Mouse (Mus musculus) forebrain, embryonic 13.5 days (tissue): ENCODE results near the gene Sgca. TPM values are rescaled to one million over a fixed set of nuclear protein-coding genes. Genes with fewer than 3 reads are reported as not detected.

Experiments
- ATAC-seq: fragments of 200-750 bp; cut with Nextera tagmentation; 2 replicates; pipeline ENCODE4 v1.8.0; 2017
- H3K27ac ChIP-seq: fragments of 300-500 bp; sonication (generic); 2 replicates; pipeline ENCODE4 v1.5.1; 2015; ENCODE audit warnings: inconsistent platforms, mild to moderate bottlenecking, moderate library complexity
- H3K27me3 ChIP-seq: fragments of 300-500 bp; sonication (generic); 2 replicates; pipeline ENCODE4 v1.6.1; 2015; ENCODE audit warnings: mild to moderate bottlenecking, inconsistent platforms
- H3K36me3 ChIP-seq: fragments of 300-500 bp; sonication (generic); 2 replicates; pipeline ENCODE4 v1.6.1; 2015; ENCODE audit warnings: mild to moderate bottlenecking, inconsistent platforms; ENCODE audit not compliant: poor library complexity, severe bottlenecking
- H3K4me1 ChIP-seq: fragments of 300-500 bp; sonication (generic); 2 replicates; pipeline ENCODE4 v1.6.1; 2015; ENCODE audit warnings: inconsistent platforms
- H3K4me2 ChIP-seq: fragments of 300-500 bp; sonication (generic); 2 replicates; pipeline ENCODE4 v1.6.1; 2015; ENCODE audit warnings: inconsistent platforms, mild to moderate bottlenecking, moderate library complexity
- H3K4me3 ChIP-seq: fragments of 300-500 bp; sonication (generic); 2 replicates; pipeline ENCODE4 v1.5.1; 2015; ENCODE audit warnings: mild to moderate bottlenecking, inconsistent platforms
- H3K9ac ChIP-seq: fragments of 300-500 bp; sonication (generic); 2 replicates; pipeline ENCODE4 v1.6.1; 2015; ENCODE audit warnings: mild to moderate bottlenecking, inconsistent platforms
- H3K9me3 ChIP-seq: fragments of 300-500 bp; sonication (generic); replicated peaks from 2 replicates; pipeline ENCODE4 v1.6.1; 2016; ENCODE audit warnings: inconsistent platforms
- WGBS: fragments of 180-500 bp; shearing (Covaris S2); methylation state at CpG from one replicate; pipeline ENCODE4 v1.1.7; 2015; 5-methylcytosine and 5-hydroxymethylcytosine counted together
- polyA plus RNA-seq: library from polyadenylated mRNA; unstranded; fragments of >200 nt; fragmentation: Nextera tagmentation; extraction: Ambion mirVana; gene quantifications from 2 replicates; pipeline ENCODE4 v1.2.1, GENCODE M21; 2015

Sgca gene
- polyA plus RNA-seq, 1 experiment from 2014 or later = not detected

- Histone ChIP-seq H3K4me1 (peaks cover 11% of the 10 kb centered on the region), H3K9me3 (no peaks in the 10 kb centered on the region), H3K4me3 (no peak overlapping the region), H3K27me3 (no peaks in the 10 kb centered on the region), H3K4me2 (no peak overlapping the region), H3K36me3 (no peaks in the 10 kb centered on the region), H3K9ac (no peak overlapping the region), H3K27ac (no peak overlapping the region)
- 31% methylated on average over 4 of the region's 4 CpGs for WGBS
- ATAC-seq = no peak
Observed at GRCm38 (mm10) chr11:94916477-94916876, 59.6 kb downstream of the Sgca start.

- H3K4me2 ChIP-seq = no peak overlapping the region
- 23% methylated on average over 11 of the region's 16 CpGs for WGBS
Observed at GRCm38 (mm10) chr11:94915675-94916403, 60.3 kb downstream of the Sgca start.

GRCm38 (mm10) chr11:94913302-94914090 lies 62.6 kb downstream of the Sgca start:
- Histone ChIP-seq H3K36me3 (no peaks in the 10 kb centered on the region), H3K27ac (no peak overlapping the region), H3K4me1 (peaks cover 11% of the 10 kb centered on the region), H3K4me2 (no peak overlapping the region), H3K4me3 (no peak overlapping the region), H3K9me3 (no peaks in the 10 kb centered on the region), H3K27me3 (no peaks in the 10 kb centered on the region), H3K9ac (no peak overlapping the region)
- WGBS = 57% methylated on average over 6 of the region's 6 CpGs
- ATAC-seq = no peak

More at GRCm38 (mm10) chr11:94915675-94916403, 60.3 kb downstream of the Sgca start:
- Histone ChIP-seq H3K27ac (no peak overlapping the region), H3K9ac (no peak overlapping the region), H3K36me3 (no peaks in the 10 kb centered on the region), H3K9me3 (no peaks in the 10 kb centered on the region), H3K4me1 (peaks cover 11% of the 10 kb centered on the region), H3K4me3 (no peak overlapping the region), H3K27me3 (no peaks in the 10 kb centered on the region)
- no peak for ATAC-seq

Other genes with a start within 250 kb of the Sgca start
- not detected in 2 replicates for gene Cdc34b, start 234.5 kb downstream of the Sgca start, polyA plus RNA-seq
- not detected in 2 replicates for gene Tmem92, start 193.6 kb downstream of the Sgca start, polyA plus RNA-seq
- gene Col1a1, start 40.1 kb downstream of the Sgca start, polyA plus RNA-seq = 29.9 and 31.5 TPM in 2 replicates
- not detected in 2 replicates for gene Hils1, start 8.7 kb downstream of the Sgca start, polyA plus RNA-seq
- gene Ppp1r9b, start 14.7 kb upstream of the Sgca start, polyA plus RNA-seq = 15.8 and 16.3 TPM in 2 replicates
- gene Samd14, start 33.6 kb upstream of the Sgca start, polyA plus RNA-seq = 89.2 and 95.0 TPM in 2 replicates
- 19.7 and 20.2 TPM in 2 replicates for gene Pdk2, start 65.0 kb upstream of the Sgca start, polyA plus RNA-seq
- 2.4 and 3.9 TPM in 2 replicates for gene Itga3, start 100.5 kb upstream of the Sgca start, polyA plus RNA-seq
- 0.19 TPM in 1 of 2 replicates, not detected in the other for gene Dlx3, start 143.8 kb upstream of the Sgca start, polyA plus RNA-seq
- not detected in 2 replicates for gene Dlx4, start 169.9 kb upstream of the Sgca start, polyA plus RNA-seq